Mouse (Mus musculus) granulocyte monocyte progenitor cell, adult 5-6 weeks (primary cell): ENCODE data around the gene Rgs7. TPM values are rescaled to one million over a fixed set of nuclear protein-coding genes. Genes with fewer than 3 reads are reported as not detected.

Source experiments
- ATAC-seq: replicated peaks from 2 replicates; pipeline ENCODE4 v1.8.0; 2016; ENCODE audit warnings: mild to moderate bottlenecking, moderate TSS enrichment, inconsistent platforms; ENCODE audit not compliant: poor library complexity, severe bottlenecking
- total RNA-seq, 2 experiments: library from RNA; stranded (forward) in 1 of 2; stranded (reverse) in 1 of 2; fragments of 200-712, 200-1000 nt in 1 of 2; fragments of >200 nt in 1 of 2; fragmentation: Nextera tagmentation in 1 of 2; gene quantifications; 2 replicates each; pipeline ENCODE4 v1.2.3; 2014 to 2017

Gene Rgs7
- total RNA-seq, 2 experiments from 2014 or later = not detected

GRCm38 (mm10) chr1:175322781-175323180, 169.5 kb downstream of the Rgs7 start:
- ATAC-seq = no peak

DNA sequence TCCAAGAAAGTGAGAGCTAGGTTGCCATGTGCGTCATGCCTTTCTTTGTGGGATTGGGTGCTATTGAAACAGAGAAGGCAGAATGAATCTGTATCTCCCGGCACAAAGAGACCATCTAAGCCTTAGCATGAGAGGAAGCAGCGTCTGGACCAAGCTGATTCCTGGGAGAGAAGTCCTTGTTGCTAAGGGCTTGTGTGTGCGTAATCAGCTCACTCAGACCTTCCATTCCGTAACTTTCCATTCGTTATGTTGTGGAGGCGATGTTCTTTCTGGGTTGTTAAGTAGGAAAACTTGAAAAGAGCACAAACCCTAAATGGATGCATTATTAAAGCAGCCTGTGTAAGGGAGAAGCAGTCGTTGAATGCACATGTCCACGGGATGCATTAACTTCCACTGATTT, 173.1 kb downstream of the Rgs7 start:
- ATAC-seq = no peak

GRCm38 (mm10) chr1:175317264-175317663, 175.0 kb downstream of the Rgs7 start:
- no peak for ATAC-seq

GRCm38 (mm10) chr1:175307604-175308003, 184.7 kb downstream of the Rgs7 start:
- no peak for ATAC-seq

DNA sequence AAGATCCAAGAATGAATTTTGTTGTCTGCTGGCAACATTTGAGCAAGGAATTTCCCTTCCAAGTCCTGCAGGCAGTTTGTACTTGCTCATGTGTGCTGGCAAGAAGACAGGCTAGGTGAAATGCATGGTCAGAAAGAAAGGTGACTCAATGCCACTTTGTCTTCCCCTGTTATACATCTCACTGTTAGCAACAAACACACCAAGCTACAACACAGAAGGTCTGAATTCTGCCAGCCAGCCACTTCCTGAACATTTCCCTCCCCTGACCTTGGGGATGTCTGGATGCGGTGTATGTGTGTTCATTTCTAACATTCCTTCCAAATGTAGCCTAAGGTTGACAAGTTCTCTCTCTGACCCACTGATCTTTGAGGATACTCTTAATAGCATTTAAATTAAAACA, 191.4 kb downstream of the Rgs7 start:
- no peak for ATAC-seq

GRCm38 (mm10) chr1:175300404-175300803, 191.9 kb downstream of the Rgs7 start:
- no peak for ATAC-seq

- ATAC-seq = no peak
Observed at GRCm38 (mm10) chr1:175299603-175300397, 192.5 kb downstream of the Rgs7 start.

DNA sequence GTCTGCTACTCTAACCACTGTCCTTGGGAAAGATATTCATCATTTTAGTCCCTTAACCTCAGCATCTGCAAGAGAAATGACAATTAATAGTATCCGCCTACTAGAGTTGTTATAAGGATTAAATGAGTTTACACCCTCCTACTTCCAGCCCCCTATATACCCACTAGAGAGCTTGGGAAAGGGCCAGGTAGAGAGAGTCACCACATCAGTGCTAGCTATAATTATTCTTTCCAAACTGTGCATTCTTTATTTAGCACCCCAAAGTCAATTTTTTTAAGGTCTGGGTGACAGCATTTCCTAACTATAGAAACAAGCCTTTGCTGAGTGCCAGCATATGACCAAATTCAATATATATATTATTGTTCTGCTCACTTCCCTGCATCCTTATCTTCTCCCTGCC, 195.4 kb downstream of the Rgs7 start:
- no peak for ATAC-seq

GRCm38 (mm10) chr1:175290072-175290471, 202.2 kb downstream of the Rgs7 start:
- no peak for ATAC-seq

GRCm38 (mm10) chr1:175262341-175262740, 230.0 kb downstream of the Rgs7 start:
- no peak for ATAC-seq

DNA sequence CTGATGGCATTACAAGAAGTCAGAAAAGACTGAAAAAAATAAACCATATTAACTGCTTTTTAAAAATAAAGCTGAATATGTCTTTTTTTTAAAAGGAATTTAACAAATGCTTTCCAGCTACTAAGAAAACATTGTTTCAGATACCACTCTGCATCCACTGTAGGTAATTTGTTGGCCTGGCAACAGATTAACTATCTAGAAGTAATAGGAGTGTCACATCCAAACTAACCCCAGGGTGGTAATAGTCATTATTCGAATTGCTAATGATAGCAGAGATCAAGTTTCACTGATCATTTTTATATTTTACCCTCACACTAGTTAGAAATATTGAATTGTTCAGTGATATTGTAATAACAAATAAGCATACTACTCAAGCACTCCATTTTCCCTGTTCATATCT, 232.9 kb downstream of the Rgs7 start:
- no peak for ATAC-seq

DNA sequence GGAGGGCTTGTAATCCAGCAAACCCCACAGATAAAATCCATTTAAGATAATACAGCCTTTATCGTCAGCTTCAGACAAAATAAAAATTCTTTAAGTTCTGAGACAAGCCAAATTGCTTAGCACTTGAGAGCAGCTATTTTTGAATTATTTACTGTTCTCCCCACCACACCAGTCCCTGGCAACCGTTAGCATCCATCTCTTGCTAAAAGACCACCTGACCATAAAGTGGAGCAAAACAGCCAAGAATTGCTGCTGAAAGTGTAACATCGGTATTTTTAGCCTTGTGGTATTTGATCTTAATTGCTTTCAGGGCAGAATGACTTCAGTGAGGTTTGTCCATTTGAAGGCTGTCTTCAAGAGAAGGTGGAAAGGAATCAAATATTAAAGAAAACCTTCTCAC, 237.1 kb downstream of the Rgs7 start:
- ATAC-seq = no peak

GRCm38 (mm10) chr1:175254724-175255123, 237.6 kb downstream of the Rgs7 start:
- no peak for ATAC-seq

DNA sequence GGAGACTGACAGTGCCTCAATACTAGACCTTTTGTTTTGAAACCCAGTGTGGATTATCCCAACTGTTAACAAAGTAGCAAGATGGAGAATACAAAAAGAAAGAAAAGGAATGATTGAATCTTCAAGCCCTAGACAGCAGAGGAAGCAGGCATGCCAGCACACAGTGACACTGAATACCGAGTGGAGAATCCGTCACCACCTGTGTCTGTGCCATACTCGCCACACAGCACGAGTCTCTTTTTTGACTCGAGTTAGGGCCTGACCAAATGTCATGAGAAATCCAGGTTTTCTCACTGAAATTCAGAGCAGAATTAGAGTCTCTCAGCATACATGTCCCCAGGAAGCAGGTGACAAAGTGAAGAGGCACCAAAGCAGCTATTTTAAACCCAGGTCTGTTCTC, 250.2 kb downstream of the Rgs7 start:
- no peak for ATAC-seq

DNA sequence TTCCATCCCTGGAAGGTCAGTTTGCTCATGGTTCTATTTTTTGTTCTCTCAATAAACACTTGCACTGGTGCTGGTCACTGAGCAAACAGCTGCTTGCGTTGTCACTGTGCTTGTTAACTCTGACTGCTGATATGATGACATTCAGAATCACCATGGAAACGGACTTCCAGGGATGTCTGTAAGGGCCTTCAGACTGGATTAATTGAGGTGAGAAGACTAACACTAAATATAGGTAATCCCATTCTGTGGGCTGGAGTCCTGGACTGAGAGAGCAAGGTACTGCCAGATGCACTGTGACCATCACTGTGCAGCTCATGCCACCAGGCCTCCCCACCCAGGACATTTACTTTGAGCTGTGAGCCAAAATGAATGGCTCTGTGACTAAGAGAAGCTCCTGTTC, 252.2 kb downstream of the Rgs7 start:
- no peak for ATAC-seq

DNA sequence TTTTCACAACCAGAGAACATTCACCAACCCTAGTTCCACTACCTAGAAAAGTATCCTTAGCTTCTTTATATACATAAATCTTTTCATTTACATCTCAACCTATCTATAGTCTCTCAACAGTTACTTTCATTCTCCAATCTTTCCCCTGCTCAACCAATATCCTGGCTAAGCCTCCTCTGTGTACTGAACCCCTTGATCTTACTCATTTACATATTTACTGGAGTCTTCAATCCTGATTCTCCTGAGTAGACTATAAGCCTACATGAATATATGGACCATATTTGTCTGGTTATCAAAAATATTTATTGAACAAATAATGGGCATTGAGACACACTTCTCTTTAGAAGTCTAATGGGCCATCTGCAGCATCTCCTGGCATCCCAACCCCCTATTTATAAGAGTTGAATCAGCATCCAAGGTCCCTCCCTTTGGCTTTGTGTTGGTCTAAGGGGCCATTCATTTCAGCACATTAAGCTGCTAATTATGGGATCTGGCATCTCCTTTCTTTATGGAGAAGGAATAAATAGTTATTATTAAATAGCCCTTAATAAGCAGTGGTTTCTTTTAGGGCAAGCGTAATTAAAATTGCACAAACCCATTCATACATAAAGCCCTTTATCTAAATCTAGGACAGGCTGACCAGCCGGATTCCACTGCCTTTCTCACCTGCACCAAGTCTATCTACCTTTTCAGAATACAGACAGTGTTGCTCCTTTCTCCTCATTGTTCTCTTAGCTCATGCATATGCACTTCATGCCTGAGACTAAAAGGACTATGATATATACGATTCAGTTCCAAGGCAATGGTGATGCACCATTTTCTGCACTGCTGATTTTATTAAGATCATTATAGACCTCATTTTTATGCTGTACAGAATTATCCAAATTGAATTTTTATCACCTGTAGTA, 270.5 kb downstream of the Rgs7 start:
- no peak for ATAC-seq

DNA sequence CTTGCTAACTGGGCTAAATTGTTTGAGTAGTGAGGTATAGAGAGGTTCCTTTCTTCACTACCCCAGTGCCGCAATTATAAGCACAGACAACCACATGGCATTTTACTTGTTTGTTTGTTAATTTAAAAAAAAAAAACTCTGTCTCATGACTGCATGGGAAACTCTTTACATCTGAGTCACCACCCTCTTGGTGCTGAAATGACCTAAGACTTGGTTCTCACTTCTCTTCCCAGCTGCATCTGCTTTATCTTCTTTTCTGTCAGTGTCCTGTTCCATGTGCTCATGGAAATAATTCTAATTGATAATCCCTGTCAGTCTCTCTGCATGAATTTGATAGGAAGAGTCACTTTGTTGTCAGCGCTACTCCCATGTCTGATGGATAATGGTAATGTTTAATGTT, 272.7 kb downstream of the Rgs7 start:
- ATAC-seq = no peak

DNA sequence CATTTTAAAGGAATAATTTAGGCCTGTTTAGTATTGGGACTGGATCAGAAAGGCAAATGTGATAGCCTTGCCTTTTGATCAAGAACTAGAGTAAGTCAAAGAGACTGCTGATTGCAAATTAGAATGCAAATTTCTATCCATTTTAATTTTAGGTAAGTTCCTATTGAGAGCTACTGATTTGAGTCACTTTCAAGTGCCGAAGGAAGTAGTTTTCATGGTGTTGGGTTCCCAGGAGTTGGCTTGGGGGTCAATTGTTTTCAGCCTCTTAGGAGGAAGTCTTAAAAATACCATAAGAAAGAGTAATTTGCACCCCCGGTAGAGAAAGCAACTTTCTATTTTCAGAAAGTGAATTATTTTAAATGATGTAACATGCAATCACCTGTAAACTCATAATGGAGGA, 285.3 kb downstream of the Rgs7 start:
- ATAC-seq = no peak

GRCm38 (mm10) chr1:175205633-175206032, 286.7 kb downstream of the Rgs7 start:
- ATAC-seq = no peak

DNA sequence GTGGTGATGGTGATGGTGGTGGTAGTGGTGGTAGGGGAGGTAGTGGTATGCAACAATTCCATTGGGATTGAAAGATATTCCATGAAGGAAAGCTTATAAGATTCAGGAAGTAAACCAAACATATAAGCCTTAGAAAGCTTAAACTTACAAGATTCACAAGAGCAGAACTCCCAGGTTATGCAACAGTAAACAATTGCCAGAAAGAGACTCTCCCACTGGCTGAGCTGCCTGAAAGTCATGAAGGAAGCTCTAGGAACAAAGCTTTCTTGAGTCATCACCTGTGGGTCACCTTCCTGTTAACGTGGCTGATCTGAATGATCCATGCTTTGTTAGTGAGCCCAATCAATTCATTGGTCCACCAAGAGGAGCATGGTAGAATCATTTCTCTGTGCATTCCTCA, 288.8 kb downstream of the Rgs7 start:
- no peak for ATAC-seq

DNA sequence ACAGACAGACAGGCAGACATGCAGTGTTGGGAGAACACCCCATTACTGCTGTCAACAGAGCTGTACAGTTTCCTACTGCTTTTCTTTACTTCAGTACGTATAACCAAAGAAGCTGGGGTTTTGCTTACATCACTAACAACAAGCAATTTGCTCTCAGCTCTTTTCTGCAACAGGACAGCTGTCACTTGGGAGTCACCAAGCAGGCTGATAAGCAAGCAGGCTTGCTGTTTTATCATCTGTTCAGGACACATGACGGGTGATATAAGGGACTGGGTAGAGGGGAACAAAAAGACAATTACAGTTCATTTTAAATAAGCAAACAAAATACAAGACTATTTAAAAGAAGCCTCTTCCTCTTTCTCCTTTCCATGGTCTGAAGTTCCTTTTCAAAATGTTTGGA, 289.4 kb downstream of the Rgs7 start:
- ATAC-seq = no peak

DNA sequence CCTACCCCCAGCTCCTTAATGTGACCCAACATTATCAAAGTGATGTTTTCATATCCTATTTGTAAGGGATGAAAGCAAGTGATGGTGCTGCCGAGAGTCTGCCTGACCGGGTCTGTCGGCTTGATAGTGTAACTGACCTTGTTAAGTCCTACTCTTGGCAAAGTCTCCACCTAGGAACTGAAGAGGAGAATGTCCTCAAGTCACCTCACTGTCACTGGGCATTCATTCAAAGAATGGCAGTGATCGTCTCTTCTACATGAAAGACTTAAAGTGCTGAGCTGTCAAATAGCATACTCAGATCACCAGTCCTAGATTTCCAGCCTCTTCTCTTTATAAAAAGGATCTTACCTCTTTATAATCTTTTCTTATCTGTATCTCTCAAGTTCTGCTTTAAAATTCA, 293.4 kb downstream of the Rgs7 start:
- no peak for ATAC-seq
